Mouse (Mus musculus) WW6 (cell line): ENCODE results near the gene Crhr1.
"Not testable (repeated sequence)": the region's sequence is repeated elsewhere in the genome, so short reads cannot be mapped to it uniquely, and the experiment has no call there.

Experiments
- DNase-seq: peaks from one replicate; pipeline ENCODE4 v3.0.0-alpha.2; 2013; ENCODE audit warnings: low read depth, low spot score

The Crhr1 gene

GRCm38 (mm10) chr11:104195791-104196190, 63.1 kb downstream of the Crhr1 start:
- peak; percentile 89 for DNase-seq

GRCm38 (mm10) chr11:104197861-104198260, 65.2 kb downstream of the Crhr1 start:
- DNase-seq = no peak

DNA sequence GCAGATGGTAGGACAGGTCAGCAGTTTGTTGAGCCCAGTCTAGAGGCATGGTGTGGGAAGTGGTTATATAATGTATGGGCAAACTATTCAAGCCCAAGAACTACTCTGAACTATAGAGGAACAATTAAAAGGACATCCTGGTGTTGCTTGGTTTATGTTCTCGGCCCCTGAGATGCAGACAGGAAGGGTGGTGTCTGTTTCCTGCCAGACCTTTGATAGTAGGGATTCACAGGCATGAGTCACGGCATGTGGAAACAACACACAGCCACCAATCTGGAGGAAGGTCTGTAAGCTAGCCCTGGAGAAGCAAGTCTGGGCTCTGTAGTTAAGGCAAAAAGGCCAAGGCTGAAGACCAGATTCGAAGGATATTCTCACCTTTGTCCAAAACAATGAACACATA, 70.6 kb downstream of the Crhr1 start:
- no peak for DNase-seq

GRCm38 (mm10) chr11:104206573-104206972, 73.9 kb downstream of the Crhr1 start:
- DNase-seq = no peak

GRCm38 (mm10) chr11:104209041-104209440, 76.4 kb downstream of the Crhr1 start:
- DNase-seq = no peak

GRCm38 (mm10) chr11:104211251-104211650, 78.6 kb downstream of the Crhr1 start:
- DNase-seq = no peak

GRCm38 (mm10) chr11:104214128-104214527, 81.5 kb downstream of the Crhr1 start:
- not testable (repeated sequence) for DNase-seq

- DNase-seq = no peak
Observed at GRCm38 (mm10) chr11:104218075-104218474, 85.4 kb downstream of the Crhr1 start.

DNA sequence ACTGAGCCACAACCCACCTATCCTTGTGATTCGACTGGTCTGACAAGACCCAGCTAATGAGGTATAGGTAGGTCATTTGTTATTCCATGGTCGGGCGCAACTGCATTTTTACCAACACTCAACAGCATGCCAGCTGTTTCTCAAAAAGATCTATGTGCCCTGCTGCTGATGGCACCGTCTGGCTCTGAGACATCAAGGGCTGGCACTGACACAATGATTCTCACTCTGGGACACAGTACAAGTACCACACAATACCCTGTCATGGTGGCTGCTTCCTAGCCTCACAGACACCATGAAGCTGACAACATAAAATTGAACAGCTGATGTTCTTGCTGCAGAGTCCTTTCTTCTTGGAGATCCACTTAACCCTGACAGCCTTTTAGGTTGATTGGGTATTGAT, 87.6 kb downstream of the Crhr1 start:
- no peak for DNase-seq

GRCm38 (mm10) chr11:104221751-104222150, 89.1 kb downstream of the Crhr1 start:
- DNase-seq = no peak

DNA sequence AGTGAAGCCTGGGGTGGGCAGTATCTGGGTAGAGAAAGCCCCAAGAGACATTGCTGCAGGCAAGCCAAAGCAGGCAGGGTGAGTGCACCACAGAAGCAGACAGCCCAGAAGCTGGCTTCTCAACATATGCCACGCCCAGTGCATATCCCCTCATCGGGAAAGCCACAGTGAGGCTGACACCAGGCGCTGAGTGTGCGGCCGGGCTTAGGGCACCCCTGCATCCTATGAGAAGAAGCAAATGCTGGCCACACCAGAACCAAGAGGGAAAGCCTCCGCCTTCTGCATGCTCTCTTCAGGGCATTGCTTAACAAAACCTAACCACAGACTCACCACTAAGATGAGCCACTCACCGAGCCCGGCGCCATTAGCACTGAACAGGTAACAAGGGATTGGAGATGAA, 90.6 kb downstream of the Crhr1 start:
- no peak for DNase-seq
